Mouse (Mus musculus) thymus, adult 2 months (tissue): ENCODE results near the gene Noct.

ENCODE experiments used
- CTCF ChIP-seq: fragments of 200-500 bp; IDR thresholded peaks from 2 replicates; pipeline ENCODE4 v1.5.1; 2012; ENCODE audit warnings: mild to moderate bottlenecking, control low read depth, low read length, moderate library complexity, borderline replicate concordance; ENCODE audit not compliant: control insufficient read depth, poor library complexity, insufficient read depth; ENCODE audit errors: extremely low read depth
- POLR2A ChIP-seq: fragments of 200-500 bp; IDR thresholded peaks from 2 replicates; pipeline ENCODE4 v1.6.1; 2012; ENCODE audit warnings: mild to moderate bottlenecking, low read length, control low read depth, moderate library complexity; ENCODE audit not compliant: control insufficient read depth, poor library complexity, insufficient read depth; ENCODE audit errors: extremely low read depth

DNA sequence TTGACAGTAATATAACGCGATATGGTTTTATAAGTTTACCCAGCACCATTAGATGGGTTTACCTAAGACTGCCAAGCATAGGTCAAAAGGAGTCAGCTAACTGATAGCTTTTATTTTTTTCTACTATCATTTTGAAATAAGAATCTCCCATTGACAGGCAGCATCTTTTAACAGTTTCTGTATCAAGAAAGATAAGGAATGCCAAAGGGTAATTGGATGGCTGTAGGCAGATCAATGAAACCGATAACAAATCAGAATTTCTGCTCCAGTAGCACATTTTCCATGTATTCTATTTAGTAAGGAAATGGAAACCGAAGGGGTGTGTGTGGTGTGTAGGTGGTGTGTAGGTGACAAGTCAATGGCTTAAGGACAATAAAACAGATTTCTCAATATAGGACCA lies 54.2 kb downstream of the Noct start:
- TF ChIP-seq CTCF: no peak
- TF ChIP-seq POLR2A: no peak
